Mouse (Mus musculus) kidney, embryonic 14.5 days (tissue): ENCODE measurements around the gene Hypk. TPM values are rescaled to one million over a fixed set of nuclear protein-coding genes. Genes with fewer than 3 reads are reported as not detected.
"Not testable (repeated sequence)": the region's sequence is repeated elsewhere in the genome, so short reads cannot be mapped to it uniquely, and the experiment has no call there.

Source experiments
- ATAC-seq: fragments of 200-750 bp; cut with Nextera tagmentation; 2 replicates; pipeline ENCODE4 v1.8.0; 2017; ENCODE audit warnings: moderate number of reproducible peaks, mild to moderate bottlenecking, moderate TSS enrichment, moderate library complexity; ENCODE audit not compliant: low FRiP score, low TSS enrichment
- H3K27ac ChIP-seq: fragments of 300-500 bp; sonication (generic); 2 replicates; pipeline ENCODE4 v1.5.1; 2014; ENCODE audit warnings: low read depth, mild to moderate bottlenecking, low read length, moderate library complexity, mixed read lengths
- H3K27me3 ChIP-seq: fragments of 300-500 bp; sonication (generic); 2 replicates; pipeline ENCODE4 v1.6.1; 2014; ENCODE audit warnings: mild to moderate bottlenecking, low read length; ENCODE audit not compliant: control insufficient read depth, insufficient read depth
- H3K36me3 ChIP-seq: fragments of 300-500 bp; sonication (generic); 2 replicates; pipeline ENCODE4 v1.6.1; 2014; ENCODE audit warnings: low read length, mixed read lengths; ENCODE audit not compliant: control insufficient read depth, insufficient read depth
- H3K4me1 ChIP-seq: fragments of 300-500 bp; sonication (generic); 2 replicates; pipeline ENCODE4 v1.6.1; 2014; ENCODE audit warnings: low read length, mixed read lengths; ENCODE audit not compliant: control insufficient read depth, insufficient read depth
- H3K4me2 ChIP-seq: fragments of 300-500 bp; sonication (generic); replicated peaks from 2 replicates; pipeline ENCODE4 v1.6.1; 2014; ENCODE audit warnings: low read depth, mild to moderate bottlenecking, low read length
- H3K4me3 ChIP-seq: fragments of 300-500 bp; sonication (generic); 2 replicates; pipeline ENCODE4 v1.5.1; 2014; ENCODE audit warnings: mild to moderate bottlenecking, low read length
- H3K9ac ChIP-seq: fragments of 300-500 bp; sonication (generic); 2 replicates; pipeline ENCODE4 v1.6.1; 2014; ENCODE audit warnings: low read depth, mild to moderate bottlenecking, low read length, moderate library complexity
- H3K9me3 ChIP-seq: fragments of 300-500 bp; sonication (generic); 2 replicates; pipeline ENCODE4 v1.6.1; 2016; ENCODE audit warnings: low read length; ENCODE audit not compliant: control insufficient read depth
- WGBS: fragments of 180-500 bp; shearing (Covaris S2); extraction: QIAGEN DNeasy Blood & Tissue Kit; methylation state at CpG from one replicate; pipeline ENCODE4 v1.1.7; 2014; 5-methylcytosine and 5-hydroxymethylcytosine counted together
- polyA plus RNA-seq: library from polyadenylated mRNA; unstranded; fragments of >200 nt; fragmentation: Nextera tagmentation; extraction: Ambion mirVana; gene quantifications from 2 replicates; pipeline ENCODE4 v1.2.1, GENCODE M21; 2014

Gene Hypk
- polyA plus RNA-seq, 1 experiment from 2014 or later, result 116 TPM

- 100% methylated on average over 2 of the region's 2 CpGs for WGBS
- not testable (repeated sequence) for H3K9me3 ChIP-seq, H3K27ac ChIP-seq, ATAC-seq, H3K4me2 ChIP-seq, H3K4me1 ChIP-seq, H3K9ac ChIP-seq, H3K36me3 ChIP-seq, H3K27me3 ChIP-seq, H3K4me3 ChIP-seq
These were observed 22.2 kb downstream of the Hypk start for GRCm38 (mm10) chr2:121475306-121475705.

GRCm38 (mm10) chr2:121477491-121478266 lies 24.6 kb downstream of the Hypk start:
- no peak overlapping the region for H3K4me3 ChIP-seq
- WGBS, result 86% methylated on average over 3 of the region's 3 CpGs
- H3K27ac ChIP-seq, result no peak overlapping the region

GRCm38 (mm10) chr2:121480498-121480897 lies 27.4 kb downstream of the Hypk start:
- Histone ChIP-seq H3K9ac (no peak overlapping the region), H3K4me1 (no peaks in the 10 kb centered on the region), H3K9me3 (no peaks in the 10 kb centered on the region), H3K4me3 (no peak overlapping the region), H3K27ac (no peak overlapping the region), H3K36me3 (no peaks in the 10 kb centered on the region), H3K4me2 (no peak overlapping the region), H3K27me3 (no peaks in the 10 kb centered on the region)
- no peak for ATAC-seq
- 56% methylated on average over 3 of the region's 3 CpGs for WGBS

More at GRCm38 (mm10) chr2:121477491-121478266, 24.6 kb downstream of the Hypk start:
- Histone ChIP-seq H3K36me3 (no peaks in the 10 kb centered on the region), H3K9me3 (no peaks in the 10 kb centered on the region), H3K9ac (no peak overlapping the region), H3K4me1 (no peaks in the 10 kb centered on the region; the same call in 1 of the 2 replicates), H3K4me2 (no peak overlapping the region), H3K27me3 (no peaks in the 10 kb centered on the region)
- ATAC-seq, result no peak

- not testable (repeated sequence) for H3K27me3 ChIP-seq, ATAC-seq, H3K4me3 ChIP-seq, H3K27ac ChIP-seq, H3K9ac ChIP-seq, H3K9me3 ChIP-seq, H3K36me3 ChIP-seq, H3K4me1 ChIP-seq, H3K4me2 ChIP-seq
- WGBS, result 88% methylated on average over 13 of the region's 13 CpGs
These were observed 27.8 kb downstream of the Hypk start for GRCm38 (mm10) chr2:121480916-121481315.

- Histone ChIP-seq H3K4me3 (no peak overlapping the region), H3K9ac (no peak overlapping the region), H3K27me3 (no peaks in the 10 kb centered on the region), H3K4me2 (no peak overlapping the region), H3K4me1 (no peaks in the 10 kb centered on the region), H3K27ac (no peak overlapping the region), H3K36me3 (no peaks in the 10 kb centered on the region), H3K9me3 (no peaks in the 10 kb centered on the region)
- 39% methylated on average over 8 of the region's 8 CpGs for WGBS
- ATAC-seq, result no peak
These were observed 30.5 kb downstream of the Hypk start for GRCm38 (mm10) chr2:121483576-121483975.

GRCm38 (mm10) chr2:121484403-121484802 lies 31.3 kb downstream of the Hypk start:
- H3K4me2 ChIP-seq, H3K27ac ChIP-seq, H3K9ac ChIP-seq, H3K9me3 ChIP-seq, H3K36me3 ChIP-seq, H3K4me3 ChIP-seq, ATAC-seq, H3K4me1 ChIP-seq, H3K27me3 ChIP-seq: not testable (repeated sequence)
- 83% methylated on average over 1 of the region's 2 CpGs for WGBS

- not testable (repeated sequence) for H3K9me3 ChIP-seq, H3K4me1 ChIP-seq, H3K4me3 ChIP-seq, H3K36me3 ChIP-seq, H3K4me2 ChIP-seq, ATAC-seq, H3K27ac ChIP-seq, H3K9ac ChIP-seq, H3K27me3 ChIP-seq
- WGBS, result 90% methylated on average over 2 of the region's 6 CpGs
These were observed 48.5 kb downstream of the Hypk start for GRCm38 (mm10) chr2:121501550-121501949.

GRCm38 (mm10) chr2:121505942-121506882 lies 53.1 kb downstream of the Hypk start, which contains the start of the genes Mfap1a and Wdr76:
TSS of gene Mfap1a (minus strand) at chr2:121506665.
TSS of gene Wdr76 (plus strand) at chr2:121506723.
- not testable (repeated sequence) for H3K27me3 ChIP-seq, H3K9me3 ChIP-seq, H3K36me3 ChIP-seq, H3K27ac ChIP-seq
- WGBS, result 4% methylated on average over 35 of the region's 42 CpGs
- Histone ChIP-seq H3K4me1 (peaks cover 12% of the 10 kb centered on the region), H3K4me3 (peak within 1 kb of the TSS; percentile 54), H3K4me2 (peak within 1 kb of the TSS; percentile 72), H3K9ac (peak within 1 kb of the TSS; percentile 68)
- ATAC-seq, result peak; percentile 91
